In genomic region chr2:59672086-59672485, GRCm38 (mm10) we compare ENCODE assay signal across 18 mouse cellular contexts.
DNase-seq lines count a peak whose midpoint lies in the region; ATAC-seq lines count a peak whose summit lies in the region.
"Had no signal": no experiment of that assay in that cellular context is flagged by ENCODE, and none has a peak within 500 bp of the region (broad histone marks: within the 10 kb centered on the region; RNA-seq: fewer than 3 reads in every experiment).

No protein-coding gene starts in this region.

- ATAC-seq in kidney, embryonic 15.5 days (replicated peaks; ENCODE audit: low FRiP score), result peak; percentile 38; the same call in 1 of the 2 replicates
- ATAC-seq: activated CD4-positive, CD25-positive, alpha-beta regulatory T cell, adult 4 months; forebrain, postnatal 0 days; liver, embryonic 12.5 days had no signal

- H3K9ac ChIP-seq in kidney, embryonic 15.5 days, result 0 out of 2 replicates have a peak overlapping the region, but pooled peaks have one; percentile 14
- H3K9ac ChIP-seq: forebrain, postnatal 0 days; liver, embryonic 12.5 days had no signal

- H3K4me1 ChIP-seq in kidney, embryonic 15.5 days, result peaks cover 73% of the 10 kb centered on the region
- peaks cover 52% of the 10 kb centered on the region for H3K4me1 ChIP-seq in brown adipose tissue, adult 24 weeks (ENCODE audit: control insufficient read depth, insufficient read depth, insufficient read length, low read length)
- peaks cover 83% of the 10 kb centered on the region for H3K4me1 ChIP-seq in heart, embryonic 10.5 days
- peaks cover 80% of the 10 kb centered on the region for H3K4me1 ChIP-seq in limb, embryonic 10.5 days

- DNase-seq in kidney, adult 11 months, result no peak
- DNase-seq in heart, embryonic 10.5 days (ENCODE audit: low spot score), result no peak
- no peak for DNase-seq in limb, embryonic 10.5 days (ENCODE audit: low spot score)
- no peak for DNase-seq in frontal cortex, postnatal 36 days (ENCODE audit: low spot score in 2 of 2)
- no peak for DNase-seq in left cerebral cortex, adult 8-10 months (ENCODE audit: low spot score in 2 of 2)
- DNase-seq: adrenal gland, postnatal 36 days; cerebellum, adult 9-11 months; forebrain, postnatal 0 days; gastrocnemius, postnatal 36 days; kidney, adult 9 months; lung, postnatal 10 days; right cerebral cortex, postnatal 4 days; thymus, adult 18-20 months had no signal

- peak overlapping the region; percentile 49 for H3K4me2 ChIP-seq in kidney, embryonic 15.5 days
- H3K4me2 ChIP-seq: liver, embryonic 12.5 days had no signal

- H3K27ac ChIP-seq in kidney, embryonic 15.5 days, result peak overlapping the region; percentile 91
- peak overlapping the region; percentile 87 for H3K27ac ChIP-seq in brown adipose tissue, adult 24 weeks (replicated peaks; ENCODE audit: low read depth, low read length)
- peak overlapping the region; percentile 81; the same call in 1 of the 2 replicates for H3K27ac ChIP-seq in heart, embryonic 10.5 days
- peak overlapping the region; percentile 39; the same call in 1 of the 2 replicates for H3K27ac ChIP-seq in limb, embryonic 10.5 days
- H3K27ac ChIP-seq: liver, embryonic 12.5 days had no signal

- H3K36me3 ChIP-seq in kidney, embryonic 15.5 days, result peaks cover 7% of the 10 kb centered on the region; the same call in 1 of the 2 replicates
- no peaks in the 10 kb centered on the region for H3K36me3 ChIP-seq in heart, embryonic 10.5 days
- H3K36me3 ChIP-seq in limb, embryonic 10.5 days, result peaks cover 21% of the 10 kb centered on the region
- H3K36me3 ChIP-seq: liver, embryonic 12.5 days had no signal

- H3K9me3 ChIP-seq in kidney, embryonic 15.5 days (replicated peaks), result no peaks in the 10 kb centered on the region
- no peaks in the 10 kb centered on the region for H3K9me3 ChIP-seq in heart, embryonic 10.5 days
- no peaks in the 10 kb centered on the region for H3K9me3 ChIP-seq in limb, embryonic 10.5 days (replicated peaks)
- H3K9me3 ChIP-seq: liver, embryonic 12.5 days had no signal

- 10% methylated on average over 4 of the region's 4 CpGs for WGBS in kidney, embryonic 15.5 days
- 23% methylated on average over 4 of the region's 4 CpGs for WGBS in heart, embryonic 10.5 days
- 12% methylated on average over 4 of the region's 4 CpGs for WGBS in limb, embryonic 10.5 days

- H3K4me3 ChIP-seq in kidney, embryonic 15.5 days (replicated peaks), result no peak overlapping the region
- no peak overlapping the region for H3K4me3 ChIP-seq in brown adipose tissue, adult 24 weeks (ENCODE audit: insufficient read depth, low read depth, low read length)
- no peak overlapping the region for H3K4me3 ChIP-seq in heart, embryonic 10.5 days
- no peak overlapping the region for H3K4me3 ChIP-seq in limb, embryonic 10.5 days
- H3K4me3 ChIP-seq: erythroblast, embryonic 14.5 days; liver, embryonic 12.5 days had no signal

- H3K27me3 ChIP-seq in kidney, embryonic 15.5 days, result no peaks in the 10 kb centered on the region
- no peaks in the 10 kb centered on the region for H3K27me3 ChIP-seq in heart, embryonic 10.5 days (ENCODE audit: insufficient read depth, poor library complexity, severe bottlenecking)
- H3K27me3 ChIP-seq in limb, embryonic 10.5 days (ENCODE audit: low read depth, poor library complexity, severe bottlenecking), result no peaks in the 10 kb centered on the region

Comparison
In these comparisons a context has a peak if more than half of its experiments do, and no peak if none do; other contexts are left out.
1. H3K27ac ChIP-seq: peak in every context shown above with its lines; median percentile 91 in kidney, embryonic 15.5 days; 87 in brown adipose tissue, adult 24 weeks; 81 in heart, embryonic 10.5 days; 39 in limb, embryonic 10.5 days.